Mouse (Mus musculus): Measurements from ENCODE around the gene Cldn19.

- no peak for TF ChIP-seq CTCF (IDR thresholded peaks at IDR 0.05; ENCODE audit: extremely low read depth, insufficient read depth, low read length)
- TF ChIP-seq POLR2A (IDR thresholded peaks at IDR 0.05; ENCODE audit: extremely low read depth, insufficient read depth, low read length), result no peak
These were observed 20.9 kb upstream of the Cldn19 start for GRCm38 (mm10) chr4:119234348-119234747.

Measured in cortical plate, adult 2 months (tissue).